Mouse (Mus musculus): Measurements from ENCODE around the gene Cnnm3.

Gene Cnnm3

DNA sequence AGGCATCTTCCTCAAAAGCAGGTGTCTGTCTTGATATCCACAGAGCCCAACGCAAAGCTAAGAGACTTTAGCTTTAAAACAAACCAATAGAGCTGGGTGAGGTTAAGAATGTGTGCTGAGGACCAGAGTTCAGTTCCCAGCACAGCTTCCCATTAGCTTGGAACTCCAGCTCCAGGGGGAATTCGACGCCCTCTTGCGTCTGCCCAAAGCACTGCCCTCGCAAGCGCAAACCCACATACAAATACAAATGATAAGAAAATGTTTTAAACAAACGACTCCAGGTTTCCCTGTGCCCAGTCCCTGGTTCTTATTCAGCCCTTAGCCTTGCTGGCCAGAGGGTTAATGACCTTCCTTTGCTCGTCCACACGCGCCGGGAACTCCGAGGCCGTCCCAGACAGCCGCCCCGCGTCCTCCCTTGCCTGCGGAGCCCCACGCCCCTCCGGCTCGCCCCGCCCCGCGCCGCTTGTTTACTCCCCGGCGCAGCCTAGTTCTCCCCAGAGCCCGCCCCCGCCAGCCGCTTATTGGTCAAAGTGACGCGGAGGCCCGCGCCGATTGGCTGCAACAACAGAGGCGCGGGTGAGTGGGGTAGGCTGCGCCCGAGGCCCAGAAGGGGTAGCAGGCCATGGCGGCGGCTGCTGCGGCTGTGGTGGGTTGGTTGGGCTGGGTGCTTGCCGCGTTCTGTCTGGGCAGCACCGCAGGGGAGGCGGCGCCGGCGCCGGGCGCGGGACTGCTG, at the start of gene Cnnm3:
Gene Cnnm3 (plus strand): TSS at position 579 of the 733 bp plus-strand sequence.
- DNase-seq = peak; percentile 100

- DNase-seq = no peak
These were observed 46.0 kb upstream of the Cnnm3 start for GRCm38 (mm10) chr1:36465641-36466160.

GRCm38 (mm10) chr1:36467446-36467845, 44.2 kb upstream of the Cnnm3 start:
- no peak for DNase-seq

DNA sequence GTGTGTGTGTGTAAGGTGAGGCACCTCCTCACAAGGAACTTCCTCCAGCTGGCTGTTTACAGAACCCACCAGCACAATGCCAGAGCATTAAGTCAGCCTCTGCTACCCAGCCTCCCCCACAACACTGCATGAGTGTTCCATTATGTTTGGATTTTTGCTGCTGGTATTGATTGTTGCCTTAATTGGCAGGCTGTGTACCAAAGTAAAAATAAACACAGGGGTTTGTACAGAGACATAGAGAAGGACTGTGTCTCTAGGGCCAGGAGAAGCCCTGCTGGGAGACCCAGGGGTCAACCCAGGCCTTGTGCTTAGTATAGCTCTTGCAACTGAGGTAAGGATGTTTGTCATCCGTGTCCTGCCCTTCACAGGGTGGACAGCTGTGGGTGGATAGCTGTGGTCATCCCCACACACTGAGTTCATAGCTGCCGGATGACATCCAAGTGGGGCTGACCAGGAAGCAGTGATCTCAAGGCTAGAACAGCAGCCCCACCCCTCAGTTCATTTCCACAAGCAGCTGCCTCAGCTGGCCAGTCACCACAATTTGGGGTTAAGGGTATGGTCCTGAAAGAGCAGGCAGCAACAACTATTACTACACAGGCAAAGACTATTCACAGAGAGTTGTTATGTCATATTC, 41.7 kb upstream of the Cnnm3 start:
- DNase-seq = no peak

DNA sequence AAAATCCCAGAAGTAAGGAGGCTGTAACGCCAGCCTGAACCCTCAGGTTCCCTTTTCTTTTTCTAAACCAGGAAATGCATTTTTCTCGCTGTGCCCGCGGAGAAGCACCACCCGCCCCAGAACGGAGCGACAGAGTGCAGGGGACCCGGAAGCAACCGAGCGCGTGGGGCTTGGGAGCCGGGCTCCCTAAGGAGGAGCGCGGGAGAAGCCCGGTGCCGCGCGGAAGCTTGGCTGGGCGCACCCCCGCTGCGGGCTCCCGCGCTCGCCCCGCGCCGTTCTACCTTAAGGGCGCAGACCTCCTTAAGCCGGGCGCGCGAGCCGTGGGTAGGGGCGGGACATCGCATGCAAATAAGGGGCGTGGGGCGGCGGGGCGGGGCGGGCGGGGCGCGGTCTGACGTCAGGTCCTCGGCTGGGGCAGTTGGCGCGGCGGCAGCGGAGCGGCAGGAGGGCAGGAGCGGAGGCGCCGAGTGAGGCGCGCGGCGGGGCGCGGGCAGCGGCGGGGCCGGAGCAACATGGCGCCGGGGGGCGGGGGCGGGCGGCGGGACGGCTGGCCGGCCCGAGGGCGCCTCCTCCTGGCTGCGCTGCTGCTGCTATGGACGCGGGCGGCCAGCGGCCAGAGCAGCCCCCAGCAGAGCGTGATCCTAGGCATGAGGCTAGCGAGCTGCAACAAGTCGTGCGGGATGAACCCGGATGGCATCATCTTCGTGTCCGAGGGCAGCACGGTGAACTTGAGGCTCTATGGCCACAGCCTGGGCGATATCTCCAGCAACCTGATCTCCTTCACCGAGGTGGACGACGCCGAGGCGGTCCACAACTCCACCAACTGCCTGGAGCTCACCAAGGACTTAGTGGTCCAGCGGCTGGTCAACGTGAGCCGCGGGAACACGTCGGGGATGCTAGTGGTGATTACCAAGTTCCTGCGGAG, 40.2 kb upstream of the Cnnm3 start, which contains the start of gene Cnnm4:
Gene Cnnm4 (plus strand): TSS at position 440 of the 925 bp plus-strand sequence.
- DNase-seq = peak; percentile 94

DNA sequence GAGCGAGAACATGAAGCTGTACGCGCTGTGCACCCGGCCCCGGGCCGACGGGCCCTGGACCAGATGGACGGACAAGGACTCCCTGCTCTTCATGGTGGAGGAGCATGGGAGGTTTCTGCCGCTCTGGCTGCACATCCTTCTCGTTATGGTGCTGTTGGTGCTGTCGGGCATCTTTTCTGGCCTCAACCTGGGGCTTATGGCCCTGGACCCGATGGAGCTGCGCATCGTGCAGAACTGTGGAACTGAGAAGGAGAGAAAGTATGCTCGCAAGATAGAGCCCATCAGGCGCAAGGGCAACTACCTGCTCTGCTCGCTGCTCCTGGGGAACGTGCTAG, 39.6 kb upstream of the Cnnm3 start:
- DNase-seq = peak; percentile 48

DNA sequence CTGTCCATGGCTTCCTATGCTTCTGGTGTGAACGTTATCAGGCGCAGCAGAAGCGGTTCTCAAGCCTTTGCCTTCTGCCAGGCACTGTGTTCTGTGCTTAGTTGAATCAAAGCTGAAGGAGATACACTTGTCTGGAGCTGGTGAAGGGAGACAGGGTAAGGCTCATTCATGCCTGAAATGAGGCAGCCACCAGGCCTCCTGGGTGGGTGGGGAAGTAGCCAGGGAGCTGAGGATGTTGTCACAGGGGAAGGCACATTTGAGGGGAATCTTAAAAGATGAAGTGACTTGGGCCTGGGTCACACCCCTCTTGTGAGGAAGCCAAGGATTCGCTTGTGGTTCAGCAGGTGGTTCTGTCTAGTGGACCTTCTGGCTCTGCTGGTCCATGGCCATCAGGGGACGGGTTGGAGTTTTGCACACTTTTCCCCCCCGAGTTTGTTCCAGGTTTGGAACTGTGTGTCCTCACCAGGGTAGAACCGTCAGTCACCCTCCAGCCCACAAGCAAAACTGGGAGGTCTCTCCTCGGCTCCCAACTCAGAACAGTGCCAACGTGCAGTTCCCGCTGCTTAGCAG, 38.4 kb upstream of the Cnnm3 start:
- no peak for DNase-seq

- DNase-seq = peak; percentile 71
These were observed 37.0 kb upstream of the Cnnm3 start for GRCm38 (mm10) chr1:36474646-36475045.

DNA sequence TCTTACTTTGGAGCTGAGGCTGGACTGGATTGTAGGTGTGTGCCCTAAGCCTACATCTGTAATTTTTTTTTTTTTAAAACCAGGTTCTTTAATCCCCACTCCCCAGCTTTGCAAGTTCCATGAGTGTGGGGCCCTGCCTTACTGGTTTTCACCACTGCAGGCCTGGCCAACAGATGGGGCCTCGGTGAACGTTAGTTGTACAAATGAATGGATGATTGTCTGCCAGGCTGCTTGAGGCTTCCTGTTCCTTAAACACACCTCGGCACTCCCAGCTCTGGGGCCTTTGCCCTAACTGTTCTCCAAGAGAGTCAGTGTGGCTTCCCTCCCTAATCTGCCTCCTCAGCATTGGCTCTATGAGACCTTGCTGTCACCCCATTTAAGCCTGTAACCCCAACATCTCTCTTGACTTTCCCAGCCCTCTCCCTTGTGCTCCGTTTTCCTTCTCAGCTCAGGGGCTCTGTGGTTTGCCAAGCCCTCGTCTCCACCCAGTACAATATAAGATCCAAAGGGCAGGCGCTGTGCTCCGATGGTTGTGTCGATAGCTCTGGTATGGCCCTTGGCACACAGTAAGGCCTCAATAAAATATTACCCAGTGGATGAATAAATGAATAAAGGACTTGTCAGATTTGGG, 36.1 kb upstream of the Cnnm3 start:
- DNase-seq = peak; percentile 33

DNA sequence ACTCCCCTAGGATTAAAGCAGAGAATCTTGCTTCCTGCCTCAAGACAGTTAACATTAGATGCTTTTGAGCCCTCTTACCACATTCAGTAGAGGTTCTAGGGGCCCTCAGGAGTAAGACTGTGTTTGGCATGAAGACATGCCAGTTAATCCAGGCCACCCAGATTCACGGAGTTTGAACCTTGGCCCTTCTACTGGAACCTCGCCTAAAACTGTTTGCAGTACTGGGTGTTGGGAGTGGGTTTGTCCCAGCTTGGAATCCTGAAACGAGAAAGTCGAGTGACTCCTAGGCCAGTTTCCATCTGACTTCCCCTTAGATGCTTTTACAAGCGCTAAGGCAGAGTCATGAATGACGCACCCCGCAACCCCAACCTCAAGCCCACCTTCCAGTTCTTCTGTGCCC, 35.2 kb upstream of the Cnnm3 start:
- DNase-seq = peak; percentile 65

- peak; percentile 52 for DNase-seq
These were observed 33.3 kb upstream of the Cnnm3 start for GRCm38 (mm10) chr1:36478343-36478795.

GRCm38 (mm10) chr1:36479903-36480899, 31.5 kb upstream of the Cnnm3 start:
- DNase-seq = no peak

GRCm38 (mm10) chr1:36483825-36484224, 27.8 kb upstream of the Cnnm3 start:
- peak; percentile 27 for DNase-seq

- no peak for DNase-seq
These were observed 26.6 kb upstream of the Cnnm3 start for GRCm38 (mm10) chr1:36485080-36485479.

GRCm38 (mm10) chr1:36487111-36487510, 24.6 kb upstream of the Cnnm3 start:
- DNase-seq = no peak

GRCm38 (mm10) chr1:36489661-36490060, 22.0 kb upstream of the Cnnm3 start:
- no peak for DNase-seq

GRCm38 (mm10) chr1:36492416-36493139, 19.1 kb upstream of the Cnnm3 start:
- peak; percentile 78 for DNase-seq

DNA sequence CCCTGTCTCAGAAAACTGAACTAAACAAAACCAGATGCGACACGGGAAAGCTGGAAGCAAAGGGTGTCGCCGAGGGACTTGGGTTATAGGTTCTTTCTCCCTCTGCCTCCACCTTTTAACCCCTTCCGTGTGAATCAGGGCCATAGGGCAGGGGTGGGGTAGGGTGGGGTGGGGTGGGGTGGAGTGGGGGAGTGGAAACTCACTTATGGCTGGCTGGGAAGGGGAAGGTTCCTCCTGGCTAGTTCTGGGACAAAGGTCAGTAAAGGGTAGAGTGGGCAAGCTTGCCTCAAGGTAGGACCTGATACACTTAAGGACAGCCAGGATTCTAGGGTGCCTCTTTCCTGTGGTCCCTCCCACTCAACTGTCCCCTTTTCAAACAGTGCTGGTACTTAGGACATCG, 18.4 kb upstream of the Cnnm3 start:
- DNase-seq = no peak

GRCm38 (mm10) chr1:36496719-36497118, 14.9 kb upstream of the Cnnm3 start:
- peak; percentile 46 for DNase-seq

- DNase-seq = no peak
These were observed 14.4 kb upstream of the Cnnm3 start for GRCm38 (mm10) chr1:36497312-36497711.

All from kidney, postnatal 14 days (tissue).